ENCODE assay signal across 12 mouse cellular contexts in the genomic region with DNA sequence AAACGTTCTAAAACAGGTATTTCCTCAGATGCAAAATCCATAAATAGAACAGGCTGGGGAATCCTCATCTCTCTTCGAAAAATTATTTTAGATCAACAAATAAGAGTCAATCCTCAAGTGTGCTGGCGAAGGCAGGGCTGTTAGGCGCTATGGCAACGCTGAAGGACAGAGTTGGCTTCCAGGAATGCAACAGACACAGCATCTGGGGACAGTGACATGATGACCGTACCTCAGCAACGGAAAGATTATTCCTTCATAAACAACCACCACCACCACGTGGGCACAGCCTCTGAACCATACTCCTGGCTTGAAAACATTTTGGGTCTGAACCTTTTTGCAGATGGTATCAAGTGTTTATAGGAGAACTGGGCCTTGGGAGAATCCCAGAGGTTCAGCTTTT.
DNase-seq lines count a peak whose midpoint lies in the region; ATAC-seq lines count a peak whose summit lies in the region.
"Had no signal": no experiment of that assay in that cellular context is flagged by ENCODE, and none has a peak within 500 bp of the region (broad histone marks: within the 10 kb centered on the region; RNA-seq: fewer than 3 reads in every experiment).

No protein-coding gene starts in this region.

- no peak overlapping the region for H3K4me3 ChIP-seq in heart, embryonic 13.5 days
- H3K4me3 ChIP-seq in liver, embryonic 13.5 days (replicated peaks), result no peak overlapping the region
- H3K4me3 ChIP-seq in liver, embryonic 11.5 days (ENCODE audit: low read depth, low read length), result no peak overlapping the region
- no peak overlapping the region for H3K4me3 ChIP-seq in intestine, embryonic 14.5 days (ENCODE audit: low read depth, low read length)
- H3K4me3 ChIP-seq: embryonic facial prominence, embryonic 12.5 days; neural tube, embryonic 15.5 days had no signal

- no peak for ATAC-seq in heart, embryonic 13.5 days (ENCODE audit: extremely low read depth, insufficient number of reproducible peaks, low FRiP score, low TSS enrichment)
- ATAC-seq in liver, embryonic 13.5 days (ENCODE audit: low read depth), result no peak
- no peak for ATAC-seq in liver, embryonic 11.5 days (replicated peaks; ENCODE audit: low FRiP score)
- no peak for ATAC-seq in intestine, embryonic 14.5 days (replicated peaks; ENCODE audit: low FRiP score, low TSS enrichment, low read depth)
- ATAC-seq: Patski had no signal

- H3K9ac ChIP-seq in heart, embryonic 13.5 days, result no peak overlapping the region
- no peak overlapping the region for H3K9ac ChIP-seq in liver, embryonic 13.5 days
- H3K9ac ChIP-seq in liver, embryonic 11.5 days (ENCODE audit: low read depth, low read length), result no peak overlapping the region
- H3K9ac ChIP-seq in intestine, embryonic 14.5 days (ENCODE audit: low read length), result no peak overlapping the region
- H3K9ac ChIP-seq: embryonic facial prominence, embryonic 12.5 days; neural tube, embryonic 15.5 days had no signal

- DNase-seq in heart, adult 9 months (ENCODE audit: low spot score in 2 of 2), result no peak
- no peak for DNase-seq in liver, embryonic 13.5 days
- no peak for DNase-seq in liver, embryonic 11.5 days (ENCODE audit: low spot score)
- DNase-seq in adrenal gland, postnatal 14 days, result peak; percentile 66
- DNase-seq in intestine, embryonic 14.5 days (ENCODE audit: low spot score), result no peak
- no peak for DNase-seq in right cerebral cortex, postnatal 36 days (ENCODE audit: low spot score in 2 of 2)
- no peak for DNase-seq in cerebellum, adult 8-10 months
- DNase-seq: cerebellum, adult 9-11 months had no signal

- peak overlapping the region; percentile 77 for H3K27ac ChIP-seq in heart, embryonic 13.5 days (replicated peaks)
- H3K27ac ChIP-seq in liver, embryonic 13.5 days, result 0 out of 2 replicates have a peak overlapping the region, but pooled peaks have one; percentile 21
- no peak overlapping the region for H3K27ac ChIP-seq in liver, embryonic 11.5 days (ENCODE audit: low read depth, low read length)
- H3K27ac ChIP-seq in intestine, embryonic 14.5 days (ENCODE audit: low read depth), result peak overlapping the region; percentile 47; the same call in 1 of the 2 replicates
- H3K27ac ChIP-seq: neural tube, embryonic 15.5 days had no signal

- H3K27me3 ChIP-seq in heart, embryonic 13.5 days (replicated peaks), result no peaks in the 10 kb centered on the region
- H3K27me3 ChIP-seq in liver, embryonic 13.5 days, result no peaks in the 10 kb centered on the region
- no peaks in the 10 kb centered on the region for H3K27me3 ChIP-seq in liver, embryonic 11.5 days (replicated peaks; ENCODE audit: control insufficient read depth, insufficient read depth, low read length)
- no peaks in the 10 kb centered on the region for H3K27me3 ChIP-seq in intestine, embryonic 14.5 days (replicated peaks; ENCODE audit: control insufficient read depth, insufficient read depth, low read length)
- H3K27me3 ChIP-seq: embryonic facial prominence, embryonic 12.5 days; neural tube, embryonic 15.5 days; Patski had no signal

- peaks cover 61% of the 10 kb centered on the region for H3K4me1 ChIP-seq in heart, embryonic 13.5 days
- H3K4me1 ChIP-seq in liver, embryonic 13.5 days (replicated peaks), result peaks cover 49% of the 10 kb centered on the region
- H3K4me1 ChIP-seq in liver, embryonic 11.5 days (replicated peaks; ENCODE audit: control insufficient read depth, insufficient read depth, low read length), result peaks cover 31% of the 10 kb centered on the region
- H3K4me1 ChIP-seq in intestine, embryonic 14.5 days (replicated peaks; ENCODE audit: control insufficient read depth, insufficient read depth, low read length), result peaks cover 41% of the 10 kb centered on the region

- H3K36me3 ChIP-seq in heart, embryonic 13.5 days, result no peaks in the 10 kb centered on the region
- H3K36me3 ChIP-seq in liver, embryonic 13.5 days, result no peaks in the 10 kb centered on the region
- H3K36me3 ChIP-seq in liver, embryonic 11.5 days (ENCODE audit: control insufficient read depth, insufficient read depth, low read length), result no peaks in the 10 kb centered on the region
- H3K36me3 ChIP-seq in intestine, embryonic 14.5 days (ENCODE audit: control insufficient read depth, insufficient read depth, low read length), result no peaks in the 10 kb centered on the region
- H3K36me3 ChIP-seq: embryonic facial prominence, embryonic 12.5 days; neural tube, embryonic 15.5 days had no signal

- H3K9me3 ChIP-seq in heart, embryonic 13.5 days, result no peaks in the 10 kb centered on the region
- no peaks in the 10 kb centered on the region for H3K9me3 ChIP-seq in liver, embryonic 13.5 days (replicated peaks)
- no peaks in the 10 kb centered on the region for H3K9me3 ChIP-seq in liver, embryonic 11.5 days (ENCODE audit: control insufficient read depth, low read length)
- H3K9me3 ChIP-seq in intestine, embryonic 14.5 days (ENCODE audit: control insufficient read depth, low read length), result no peaks in the 10 kb centered on the region
- H3K9me3 ChIP-seq: embryonic facial prominence, embryonic 12.5 days; neural tube, embryonic 15.5 days had no signal

- H3K4me2 ChIP-seq in heart, embryonic 13.5 days, result no peak overlapping the region
- H3K4me2 ChIP-seq in liver, embryonic 13.5 days, result no peak overlapping the region
- H3K4me2 ChIP-seq in liver, embryonic 11.5 days, result no peak overlapping the region
- H3K4me2 ChIP-seq in intestine, embryonic 14.5 days (ENCODE audit: low read length), result no peak overlapping the region
- H3K4me2 ChIP-seq: embryonic facial prominence, embryonic 12.5 days; neural tube, embryonic 15.5 days had no signal

- 68% methylated on average over 8 of the region's 8 CpGs for WGBS in heart, embryonic 13.5 days
- WGBS in liver, embryonic 13.5 days (ENCODE audit: insufficient replicate concordance), result 58% methylated on average over 8 of the region's 8 CpGs
- WGBS in liver, embryonic 11.5 days, result 77% methylated on average over 8 of the region's 8 CpGs
- 74% methylated on average over 8 of the region's 8 CpGs for WGBS in intestine, embryonic 14.5 days
